Mouse (Mus musculus) limb, embryonic 13.5 days (tissue): ENCODE measurements around the gene Hnf4a. TPM values are rescaled to one million over a fixed set of nuclear protein-coding genes. Genes with fewer than 3 reads are reported as not detected.

ENCODE experiments used
- ATAC-seq: fragments of 200-750 bp; cut with Nextera tagmentation; 2 replicates; pipeline ENCODE4 v1.8.0; 2017; ENCODE audit warnings: low read depth, moderate number of reproducible peaks, moderate TSS enrichment; ENCODE audit not compliant: low FRiP score
- H3K27ac ChIP-seq: fragments of 300-500 bp; sonication (generic); 2 replicates; pipeline ENCODE4 v1.5.1; 2015; ENCODE audit warnings: inconsistent platforms, mild to moderate bottlenecking, moderate library complexity
- H3K27me3 ChIP-seq: fragments of 300-500 bp; sonication (generic); 2 replicates; pipeline ENCODE4 v1.6.1; 2015; ENCODE audit warnings: mild to moderate bottlenecking, inconsistent platforms
- H3K36me3 ChIP-seq: fragments of 300-500 bp; sonication (generic); 2 replicates; pipeline ENCODE4 v1.6.1; 2015; ENCODE audit warnings: inconsistent platforms, mild to moderate bottlenecking, moderate library complexity
- H3K4me1 ChIP-seq: fragments of 300-500 bp; sonication (generic); 2 replicates; pipeline ENCODE4 v1.6.1; 2015; ENCODE audit warnings: inconsistent platforms
- H3K4me2 ChIP-seq: fragments of 300-500 bp; sonication (generic); replicated peaks from 2 replicates; pipeline ENCODE4 v1.6.1; 2015; ENCODE audit warnings: inconsistent platforms, mild to moderate bottlenecking, moderate library complexity
- H3K4me3 ChIP-seq: fragments of 300-500 bp; sonication (generic); 2 replicates; pipeline ENCODE4 v1.5.1; 2015; ENCODE audit warnings: moderate library complexity, mild to moderate bottlenecking, inconsistent platforms
- H3K9ac ChIP-seq: fragments of 300-500 bp; sonication (generic); 2 replicates; pipeline ENCODE4 v1.6.1; 2015; ENCODE audit warnings: mild to moderate bottlenecking, inconsistent platforms
- H3K9me3 ChIP-seq: fragments of 300-500 bp; sonication (generic); 2 replicates; pipeline ENCODE4 v1.6.1; 2016; ENCODE audit warnings: inconsistent platforms
- WGBS: fragments of 180-500 bp; shearing (Covaris S2); methylation state at CpG from one replicate; pipeline ENCODE4 v1.1.7; 2015; 5-methylcytosine and 5-hydroxymethylcytosine counted together
- polyA plus RNA-seq: library from polyadenylated mRNA; unstranded; fragments of >200 nt; fragmentation: Nextera tagmentation; extraction: Ambion mirVana; gene quantifications from 2 replicates; pipeline ENCODE4 v1.2.1, GENCODE M21; 2015

Gene Hnf4a
- polyA plus RNA-seq, 1 experiment from 2014 or later: not detected

DNA sequence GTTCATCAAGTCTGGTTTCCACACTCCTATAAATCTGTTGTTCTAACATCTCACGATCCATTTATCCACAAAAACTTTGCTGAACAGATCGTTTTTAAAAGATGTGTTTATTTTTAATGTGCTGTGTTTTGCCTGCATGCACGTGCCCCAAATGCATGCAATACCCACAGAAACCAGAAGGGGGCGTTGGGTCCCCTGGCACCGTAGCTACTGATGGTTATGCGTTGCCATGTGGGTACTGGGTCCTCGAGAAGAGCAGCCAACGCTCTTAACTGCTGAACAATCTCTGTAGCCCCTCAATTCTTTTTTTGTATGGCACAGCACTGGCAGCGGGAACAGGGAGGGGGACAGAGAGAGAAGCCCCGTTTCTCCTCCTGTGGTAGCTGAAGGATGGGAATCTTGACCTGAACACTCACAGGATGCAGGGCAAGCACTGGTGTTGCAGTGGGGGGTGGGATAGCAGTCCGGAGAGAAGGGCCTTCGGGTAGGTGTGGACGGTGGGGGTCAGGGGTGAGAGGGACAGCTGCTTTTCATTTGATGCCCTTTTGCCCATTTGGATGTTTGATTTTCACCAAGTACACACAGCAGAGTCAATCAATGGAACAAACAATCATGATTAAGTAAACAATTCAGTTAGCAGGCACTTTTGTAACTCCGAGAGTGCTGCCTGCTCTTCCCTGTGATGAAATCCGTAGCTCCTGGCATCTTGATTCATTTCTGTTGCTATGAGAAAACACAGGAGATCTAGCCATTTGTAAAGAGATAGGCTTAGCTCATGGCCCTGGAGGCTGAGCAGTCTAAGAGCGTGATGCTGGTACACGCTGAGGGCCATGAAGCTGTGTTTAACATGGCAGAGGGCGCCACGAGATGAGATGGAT lies 80.0 kb downstream of the Hnf4a start:
- no peak for ATAC-seq
- H3K4me3 ChIP-seq: no peak overlapping the region
- 45% methylated on average over 19 of the region's 19 CpGs for WGBS

DNA sequence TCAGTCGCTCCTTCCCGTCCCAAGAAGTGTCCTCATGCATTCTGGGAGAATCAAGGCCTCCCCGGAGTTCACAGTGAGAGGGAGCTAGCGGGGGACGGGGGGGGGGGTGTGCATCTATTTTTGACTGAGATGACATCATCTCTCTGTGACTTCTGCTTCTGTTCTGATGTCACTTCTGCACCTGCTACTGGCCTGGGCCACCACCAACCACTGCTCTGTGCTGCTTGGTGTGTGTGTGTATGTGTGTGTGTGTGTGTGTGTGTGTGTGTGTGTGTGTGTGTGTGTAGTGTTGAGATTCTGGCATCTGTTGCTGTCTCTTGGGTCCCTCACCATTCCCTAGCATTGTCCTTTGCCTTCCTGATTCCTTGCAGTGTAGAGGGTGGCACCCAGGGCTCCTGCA lies 80.9 kb downstream of the Hnf4a start:
- no peaks in the 10 kb centered on the region for H3K9me3 ChIP-seq
- no peaks in the 10 kb centered on the region for H3K36me3 ChIP-seq
- H3K4me3 ChIP-seq: no peak overlapping the region
- H3K27me3 ChIP-seq: no peaks in the 10 kb centered on the region
- no peak overlapping the region for H3K9ac ChIP-seq
- 0 out of 2 replicates have a peak, but pooled peaks cover 3% of the 10 kb centered on the region for H3K4me1 ChIP-seq
- no peak for ATAC-seq
- H3K27ac ChIP-seq: no peak overlapping the region
- H3K4me2 ChIP-seq: no peak overlapping the region
- 73% methylated on average over 5 of the region's 5 CpGs for WGBS

More for the DNA sequence above, 80.0 kb downstream of the Hnf4a start:
- no peak overlapping the region for H3K27ac ChIP-seq
- no peaks in the 10 kb centered on the region for H3K27me3 ChIP-seq
- no peak overlapping the region for H3K4me2 ChIP-seq
- no peak overlapping the region for H3K9ac ChIP-seq
- H3K9me3 ChIP-seq: no peaks in the 10 kb centered on the region
- H3K36me3 ChIP-seq: no peaks in the 10 kb centered on the region
- H3K4me1 ChIP-seq: 0 out of 2 replicates have a peak, but pooled peaks cover 3% of the 10 kb centered on the region

DNA sequence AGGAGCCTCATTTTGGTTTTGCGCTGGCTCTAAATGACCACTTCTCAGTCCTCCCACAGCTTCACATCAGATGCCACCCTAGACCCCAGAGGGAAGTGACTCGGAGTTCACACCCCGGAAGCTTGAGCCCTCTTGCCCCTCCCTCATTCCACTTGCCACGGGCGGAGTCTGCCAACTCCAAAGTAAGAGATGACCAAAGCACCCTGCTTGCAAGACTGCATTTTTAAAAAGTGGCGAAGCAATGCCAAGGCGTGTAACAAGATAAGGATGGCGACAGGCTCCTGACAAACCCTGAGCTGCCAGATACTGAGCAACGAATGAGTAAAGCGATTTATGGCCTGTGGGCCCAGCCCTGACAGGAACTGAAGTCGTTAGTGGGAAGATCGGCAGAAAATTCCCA lies 83.6 kb downstream of the Hnf4a start:
- H3K9me3 ChIP-seq: no peaks in the 10 kb centered on the region
- no peak overlapping the region for H3K4me3 ChIP-seq
- 0 out of 2 replicates have a peak, but pooled peaks cover 3% of the 10 kb centered on the region for H3K4me1 ChIP-seq
- 58% methylated on average over 12 of the region's 12 CpGs for WGBS
- H3K27ac ChIP-seq: no peak overlapping the region
- no peak for ATAC-seq
- H3K27me3 ChIP-seq: no peaks in the 10 kb centered on the region
- H3K36me3 ChIP-seq: no peaks in the 10 kb centered on the region
- no peak overlapping the region for H3K4me2 ChIP-seq
- H3K9ac ChIP-seq: no peak overlapping the region

DNA sequence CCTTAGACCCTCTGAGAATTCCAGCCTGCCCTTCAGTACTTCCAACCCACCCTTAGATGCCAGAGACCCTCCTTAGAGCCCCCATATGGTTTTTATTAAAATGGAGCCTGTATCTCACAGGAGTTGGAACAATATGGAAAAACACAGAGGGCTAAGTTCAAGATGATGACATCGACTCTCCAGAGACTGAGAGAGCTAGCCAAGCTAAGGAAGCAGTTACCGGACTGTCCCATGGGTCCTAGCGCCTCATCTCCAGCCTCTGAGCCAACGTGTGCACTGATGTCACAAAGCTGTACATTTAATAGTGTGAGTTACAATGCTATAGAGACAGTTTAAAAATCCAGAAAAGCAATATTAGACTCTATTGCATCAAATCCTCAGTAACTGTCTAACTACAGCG lies 84.4 kb downstream of the Hnf4a start:
- no peak for ATAC-seq
- H3K4me2 ChIP-seq: no peak overlapping the region
- no peaks in the 10 kb centered on the region for H3K9me3 ChIP-seq
- H3K4me1 ChIP-seq: 0 out of 2 replicates have a peak, but pooled peaks cover 3% of the 10 kb centered on the region
- H3K27me3 ChIP-seq: no peaks in the 10 kb centered on the region
- WGBS: 53% methylated on average over 5 of the region's 5 CpGs
- H3K27ac ChIP-seq: no peak overlapping the region
- no peak overlapping the region for H3K4me3 ChIP-seq
- no peaks in the 10 kb centered on the region for H3K36me3 ChIP-seq
- no peak overlapping the region for H3K9ac ChIP-seq

DNA sequence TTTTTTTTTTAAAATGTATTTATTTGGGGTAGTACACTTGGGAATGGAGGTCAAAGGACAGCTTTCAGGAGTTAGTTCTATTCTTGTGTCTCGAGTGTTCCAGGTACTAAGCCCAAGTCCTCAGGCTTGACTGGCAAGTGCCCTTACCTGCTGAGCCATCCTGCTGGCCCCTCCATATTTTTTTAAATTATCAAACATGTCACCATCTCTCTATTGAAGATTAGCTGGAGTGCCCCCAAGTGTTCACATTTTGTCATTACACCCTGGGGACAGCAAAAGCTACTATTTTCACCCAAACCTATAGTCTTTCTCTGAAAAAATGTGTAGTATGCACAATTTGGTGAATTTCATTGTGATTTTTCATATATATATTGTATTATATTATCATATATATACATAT lies 85.5 kb downstream of the Hnf4a start:
- H3K36me3 ChIP-seq: no peaks in the 10 kb centered on the region
- 83% methylated on average over 1 of the region's 1 CpGs for WGBS
- H3K27ac ChIP-seq: no peak overlapping the region
- no peaks in the 10 kb centered on the region for H3K27me3 ChIP-seq
- no peaks in the 10 kb centered on the region for H3K9me3 ChIP-seq
- no peak for ATAC-seq
- H3K9ac ChIP-seq: no peak overlapping the region
- 0 out of 2 replicates have a peak, but pooled peaks cover 3% of the 10 kb centered on the region for H3K4me1 ChIP-seq
- no peak overlapping the region for H3K4me3 ChIP-seq
- H3K4me2 ChIP-seq: no peak overlapping the region

DNA sequence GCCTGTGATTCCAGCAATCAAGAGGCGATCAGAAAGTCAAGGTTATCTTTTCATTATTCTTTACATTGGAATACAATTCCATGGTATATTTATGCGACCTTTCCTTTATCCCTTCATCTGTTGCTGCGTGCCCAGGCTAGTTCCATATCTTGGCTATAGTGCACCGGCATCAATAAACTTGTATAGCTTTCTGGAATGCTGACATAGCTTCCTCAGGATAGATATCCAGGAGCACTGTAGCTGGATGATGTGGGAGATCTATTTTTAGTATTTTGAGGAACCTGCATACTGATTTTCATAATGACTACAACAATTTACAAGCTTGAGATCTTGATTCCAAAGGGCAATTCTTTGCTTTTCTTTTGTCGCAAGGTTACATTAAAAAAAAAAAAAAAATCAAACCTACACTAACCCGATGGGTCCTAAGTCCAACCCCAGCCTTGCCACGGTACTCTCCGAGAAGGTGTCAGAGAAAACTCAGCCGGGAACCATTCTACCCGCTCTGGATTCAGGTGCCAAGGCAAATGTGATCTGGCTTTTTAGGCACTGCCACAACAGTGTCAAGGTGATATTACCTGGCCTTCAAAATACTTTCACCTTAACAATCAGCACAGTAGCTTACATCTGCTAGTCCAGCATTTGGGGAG lies 87.2 kb downstream of the Hnf4a start:
- no peaks in the 10 kb centered on the region for H3K9me3 ChIP-seq
- no peak overlapping the region for H3K4me3 ChIP-seq
- ATAC-seq: no peak
- no peak overlapping the region for H3K27ac ChIP-seq
- 0 out of 2 replicates have a peak, but pooled peaks cover 3% of the 10 kb centered on the region for H3K4me1 ChIP-seq
- H3K27me3 ChIP-seq: no peaks in the 10 kb centered on the region
- H3K4me2 ChIP-seq: no peak overlapping the region
- WGBS: 85% methylated on average over 10 of the region's 10 CpGs
- no peaks in the 10 kb centered on the region for H3K36me3 ChIP-seq
- H3K9ac ChIP-seq: no peak overlapping the region

DNA sequence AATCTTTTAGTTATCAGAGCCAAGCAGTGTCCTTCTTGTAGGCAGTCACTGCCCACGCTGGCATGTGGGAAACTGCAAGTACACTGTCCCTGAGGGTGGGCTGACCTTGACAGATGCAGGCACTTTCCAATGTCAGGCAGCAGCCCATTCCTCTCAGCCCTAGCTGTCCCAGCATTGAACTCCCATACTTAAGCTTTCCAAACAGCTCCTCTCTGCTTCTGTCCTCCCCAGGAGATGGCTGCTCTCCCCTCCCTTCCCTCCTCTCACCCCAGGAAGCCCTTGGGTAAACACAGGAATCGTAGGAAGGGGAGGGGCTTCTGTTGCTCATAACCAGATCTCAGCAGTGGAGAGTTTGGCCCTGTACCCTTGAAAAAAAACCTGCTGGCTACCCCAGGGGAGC lies 88.5 kb downstream of the Hnf4a start:
- no peak overlapping the region for H3K4me2 ChIP-seq
- no peak overlapping the region for H3K27ac ChIP-seq
- H3K27me3 ChIP-seq: no peaks in the 10 kb centered on the region
- no peak overlapping the region for H3K4me3 ChIP-seq
- H3K4me1 ChIP-seq: 0 out of 2 replicates have a peak, but pooled peaks cover 3% of the 10 kb centered on the region
- H3K9ac ChIP-seq: no peak overlapping the region
- WGBS: 17% methylated on average over 2 of the region's 2 CpGs
- no peaks in the 10 kb centered on the region for H3K9me3 ChIP-seq
- ATAC-seq: no peak
- no peaks in the 10 kb centered on the region for H3K36me3 ChIP-seq

DNA sequence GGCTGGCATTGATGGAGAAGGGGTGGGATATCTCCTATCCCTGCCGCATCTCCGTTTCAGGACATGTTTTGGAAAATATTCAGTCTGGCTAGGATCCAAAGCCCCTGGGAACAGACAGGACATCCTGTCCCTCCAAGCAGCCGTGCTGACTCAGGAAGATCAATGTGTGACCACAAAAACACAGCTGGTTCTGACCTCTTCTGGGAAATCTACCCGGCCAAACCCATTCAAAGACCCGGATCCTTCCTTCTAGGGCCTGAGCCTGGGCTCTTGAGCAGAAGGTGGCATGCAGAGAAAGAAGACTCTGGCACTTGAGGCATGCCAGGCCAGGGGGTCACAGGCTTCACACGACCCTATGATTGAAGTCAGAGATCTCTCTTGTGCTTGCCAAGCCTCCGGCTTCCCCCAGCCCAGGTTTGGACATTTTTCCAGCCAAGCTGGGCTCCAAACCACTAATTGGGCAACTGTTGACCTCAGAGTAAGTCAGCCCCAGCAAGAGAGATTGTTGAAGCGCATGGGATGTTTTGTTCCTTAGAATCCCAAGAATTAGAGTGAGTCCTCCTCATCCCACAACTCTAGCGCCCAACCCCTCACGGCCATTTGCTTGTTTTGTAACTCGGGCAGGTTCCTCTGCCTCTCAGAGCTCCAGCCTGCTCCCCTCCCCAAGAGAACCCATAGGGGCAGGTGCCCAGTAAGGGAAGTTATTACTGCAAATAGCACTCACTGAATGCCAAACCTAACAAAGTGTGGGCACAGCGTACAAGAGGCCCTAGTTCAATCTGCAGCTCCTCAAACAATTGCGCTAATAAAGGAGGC lies 89.7 kb downstream of the Hnf4a start:
- no peak for ATAC-seq
- Histone ChIP-seq H3K27ac (no peak overlapping the region), H3K4me2 (no peak overlapping the region), H3K27me3 (no peaks in the 10 kb centered on the region), H3K36me3 (no peaks in the 10 kb centered on the region), H3K4me3 (no peak overlapping the region), H3K4me1 (0 out of 2 replicates have a peak, but pooled peaks cover under 1% of the 10 kb centered on the region), H3K9ac (no peak overlapping the region), H3K9me3 (no peaks in the 10 kb centered on the region)
- 71% methylated on average over 13 of the region's 13 CpGs for WGBS

DNA sequence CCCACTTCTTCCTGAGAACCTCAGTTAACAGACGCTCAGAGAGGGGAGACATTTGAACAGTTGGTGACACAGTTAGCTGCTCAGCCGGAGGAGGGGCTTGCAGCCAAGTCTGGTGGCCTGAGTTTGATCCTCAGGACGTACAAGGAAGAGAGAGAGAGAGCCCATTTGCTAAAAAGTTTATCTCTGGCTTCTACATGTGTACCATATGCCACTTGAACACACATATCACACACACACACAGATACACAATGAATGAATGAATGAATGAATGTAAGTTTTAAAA lies 90.2 kb downstream of the Hnf4a start:
- 72% methylated on average over 3 of the region's 3 CpGs for WGBS
- ATAC-seq: no peak
- Histone ChIP-seq H3K4me1 (peaks cover 3% of the 10 kb centered on the region; the same call in 1 of the 2 replicates), H3K4me3 (no peak overlapping the region), H3K9me3 (no peaks in the 10 kb centered on the region), H3K27ac (no peak overlapping the region), H3K36me3 (no peaks in the 10 kb centered on the region), H3K9ac (no peak overlapping the region), H3K27me3 (no peaks in the 10 kb centered on the region), H3K4me2 (no peak overlapping the region)

DNA sequence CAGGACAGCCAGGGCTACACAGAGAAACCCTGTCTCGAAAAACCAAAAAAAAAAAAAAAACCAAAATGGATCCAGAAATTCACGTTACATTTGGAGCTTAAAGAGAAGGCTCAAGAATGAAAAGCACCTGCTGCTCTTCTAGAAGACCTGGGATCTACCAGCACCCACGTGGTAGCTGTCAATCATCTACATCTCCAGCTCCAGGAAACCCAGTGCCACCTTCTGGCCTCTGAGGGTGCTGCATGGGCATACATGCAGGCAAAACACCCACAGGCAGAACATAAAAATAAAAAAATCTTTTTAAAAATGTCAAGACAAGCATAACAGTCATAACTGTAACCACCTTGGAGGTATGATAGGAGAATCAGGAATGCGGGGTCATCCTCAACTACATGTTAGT lies 91.1 kb downstream of the Hnf4a start:
- WGBS: 60% methylated on average over 4 of the region's 4 CpGs
- H3K36me3 ChIP-seq: no peaks in the 10 kb centered on the region
- H3K9ac ChIP-seq: no peak overlapping the region
- no peak overlapping the region for H3K27ac ChIP-seq
- H3K4me1 ChIP-seq: peaks cover 4% of the 10 kb centered on the region
- no peaks in the 10 kb centered on the region for H3K27me3 ChIP-seq
- no peak for ATAC-seq
- H3K9me3 ChIP-seq: no peaks in the 10 kb centered on the region
- H3K4me3 ChIP-seq: no peak overlapping the region
- no peak overlapping the region for H3K4me2 ChIP-seq

DNA sequence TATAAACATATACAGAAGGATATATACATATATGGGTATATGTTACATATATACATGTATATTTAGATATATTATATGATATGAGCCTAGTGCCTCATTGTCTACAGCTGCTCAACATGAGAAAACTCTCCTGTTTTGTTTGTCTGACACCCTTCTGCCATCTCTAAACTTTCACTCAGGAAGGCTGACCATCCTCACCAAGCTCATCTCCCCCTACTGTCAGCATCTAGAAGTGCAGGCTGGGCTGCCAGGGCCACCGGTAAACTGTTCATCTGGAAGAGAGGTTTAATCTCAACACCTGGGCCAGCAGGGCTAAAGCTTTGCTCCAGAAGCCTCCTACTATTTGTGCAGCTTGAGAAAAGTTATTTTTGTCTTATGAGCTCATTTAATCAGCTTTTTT lies 92.6 kb downstream of the Hnf4a start:
- H3K27ac ChIP-seq: no peak overlapping the region
- H3K36me3 ChIP-seq: no peaks in the 10 kb centered on the region
- WGBS: 0% methylated on average over 1 of the region's 1 CpGs

DNA sequence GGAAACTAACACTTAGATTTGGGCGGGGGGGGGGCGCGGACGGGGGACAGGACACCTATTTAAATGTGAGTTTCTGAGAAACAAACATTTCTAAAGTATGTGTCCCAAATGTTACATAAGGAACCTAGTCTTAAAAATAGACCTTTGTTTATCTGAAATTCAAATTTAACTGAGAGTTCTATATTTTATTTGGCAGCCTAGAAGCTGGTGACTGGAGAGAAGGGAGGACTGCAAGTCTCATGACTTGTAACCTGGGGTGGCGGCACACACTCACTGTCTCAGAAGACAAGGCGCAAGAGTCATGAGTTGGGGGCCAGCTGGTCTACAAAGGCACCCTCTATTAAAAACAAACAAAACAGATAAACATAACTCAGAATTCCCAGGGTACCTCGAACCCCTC lies 94.5 kb downstream of the Hnf4a start:
- no peak overlapping the region for H3K27ac ChIP-seq
- no peak for ATAC-seq
- no peaks in the 10 kb centered on the region for H3K36me3 ChIP-seq
- H3K9me3 ChIP-seq: no peaks in the 10 kb centered on the region
- H3K9ac ChIP-seq: no peak overlapping the region
- peaks cover 13% of the 10 kb centered on the region for H3K4me1 ChIP-seq
- WGBS: 91% methylated on average over 7 of the region's 7 CpGs
- H3K4me3 ChIP-seq: no peak overlapping the region
- H3K4me2 ChIP-seq: no peak overlapping the region
- no peaks in the 10 kb centered on the region for H3K27me3 ChIP-seq

More for the DNA sequence above, 92.6 kb downstream of the Hnf4a start:
- Histone ChIP-seq H3K27me3 (no peaks in the 10 kb centered on the region), H3K4me1 (peaks cover 13% of the 10 kb centered on the region), H3K9me3 (no peaks in the 10 kb centered on the region), H3K4me2 (no peak overlapping the region), H3K4me3 (no peak overlapping the region), H3K9ac (no peak overlapping the region)
- no peak for ATAC-seq
